Mouse (Mus musculus) bone marrow, adult 2 months (tissue): ENCODE data around the gene Gtf2a2.

Experiments used
- CTCF ChIP-seq: fragments of 200-500 bp; IDR thresholded peaks from 2 replicates; pipeline ENCODE4 v1.5.1; 2011; ENCODE audit warnings: low read length, control low read depth; ENCODE audit not compliant: control insufficient read depth, insufficient read depth
- POLR2A ChIP-seq: fragments of 200-500 bp; IDR thresholded peaks from 2 replicates; pipeline ENCODE4 v1.6.1; 2011; ENCODE audit warnings: low read depth, mild to moderate bottlenecking, control low read depth, low read length, borderline replicate concordance; ENCODE audit not compliant: control insufficient read depth

- TF ChIP-seq CTCF (no peak), POLR2A (no peak)
These were observed 60.0 kb downstream of the Gtf2a2 start for GRCm38 (mm10) chr9:70072387-70072786.
